Mouse (Mus musculus) layer of hippocampus, adult 18-20 months (tissue): ENCODE data around the gene Rnf208. TPM values are rescaled to one million over a fixed set of nuclear protein-coding genes. Genes with fewer than 3 reads are reported as not detected.

ENCODE experiments used
- DNase-seq, 2 experiments: peaks; one replicate each; pipeline ENCODE4 v3.0.0; 2022; ENCODE audit warnings: low spot score in 2 of 2
- total RNA-seq, 2 experiments: library from RNA; stranded (reverse); gene quantifications; 2 replicates each; pipeline ENCODE4 v1.2.3; 2021

The Rnf208 gene
- total RNA-seq, 2 experiments from 2014 or later, result 237 to 250 TPM

DNA sequence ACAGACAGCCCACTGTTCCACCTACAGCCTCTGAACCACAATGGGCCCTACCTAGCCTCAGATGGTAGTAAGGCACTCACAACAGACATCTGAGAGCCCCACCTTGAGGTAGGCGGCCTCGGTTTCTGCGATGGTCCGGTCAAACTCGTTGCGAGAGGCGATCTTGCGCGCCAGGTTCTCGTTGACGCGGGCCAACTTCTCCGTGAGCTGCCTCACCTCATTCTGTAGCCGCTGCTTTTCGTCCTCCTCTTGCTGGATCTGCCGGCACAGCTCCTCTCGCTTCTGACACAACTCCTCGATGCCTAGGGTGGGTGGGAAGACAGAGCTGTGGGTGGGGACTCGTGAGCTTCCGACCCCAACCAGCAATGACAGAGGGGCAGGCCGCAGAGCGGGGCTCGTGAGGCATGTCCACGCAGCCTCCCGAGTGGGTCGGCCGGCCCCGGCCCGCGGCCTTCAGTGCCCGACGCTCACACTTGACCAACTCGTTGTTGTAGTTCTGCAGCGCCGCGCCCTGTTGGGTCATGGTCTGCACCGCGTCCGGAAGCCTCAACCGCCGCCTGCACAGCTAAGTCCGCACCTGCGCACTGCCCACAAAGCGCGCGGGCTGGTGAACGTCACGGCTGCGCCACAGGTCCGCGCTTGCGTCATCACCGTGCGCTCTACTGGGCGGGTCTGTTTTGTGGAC, 29.9 kb downstream of the Rnf208 start, which contains the start of the genes Ssna1 and Anapc2:
TSS of gene Ssna1 (minus strand) at position 612 of the 685 bp plus-strand sequence.
TSS of gene Anapc2 (plus strand) at position 652 of the 685 bp plus-strand sequence.
- DNase-seq, result peak; percentile 97 to 99

DNA sequence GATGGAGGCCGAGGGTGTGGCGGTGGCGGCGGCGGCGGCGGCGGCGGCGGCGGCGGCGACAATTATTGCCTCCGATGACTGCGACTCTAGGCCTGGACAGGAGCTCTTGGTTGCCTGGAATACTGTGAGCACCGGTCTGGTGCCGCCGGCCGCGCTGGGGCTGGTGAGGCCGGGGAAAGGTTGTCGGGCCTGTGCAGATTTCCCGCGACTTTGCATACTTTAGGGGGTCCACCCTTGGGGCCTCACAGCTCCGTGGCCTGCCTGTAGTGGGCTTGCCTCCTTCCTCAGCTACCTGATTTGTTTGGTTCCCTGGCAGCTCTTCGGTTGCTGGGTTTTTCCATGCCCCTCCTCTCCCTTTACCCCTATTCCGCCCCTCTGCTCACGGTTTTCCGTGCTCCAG, 30.5 kb downstream of the Rnf208 start:
- no peak for DNase-seq

DNA sequence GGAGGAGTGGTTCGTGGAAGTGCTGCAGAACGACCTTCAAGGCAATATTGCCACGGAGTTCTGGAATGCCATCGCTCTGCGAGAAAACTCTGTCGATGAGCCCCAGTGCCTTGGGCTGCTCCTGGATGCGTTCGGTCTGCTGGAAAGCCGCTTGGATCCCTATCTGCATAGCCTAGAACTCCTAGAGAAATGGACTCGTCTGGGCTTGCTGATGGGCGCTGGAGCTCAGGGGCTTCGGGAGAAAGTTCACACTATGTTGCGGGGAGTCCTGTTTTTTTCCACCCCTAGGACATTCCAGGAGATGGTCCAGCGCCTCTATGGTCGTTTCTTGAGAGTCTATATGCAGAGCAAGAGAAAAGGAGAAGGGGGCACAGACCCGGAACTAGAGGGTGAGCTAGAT, 31.0 kb downstream of the Rnf208 start:
- DNase-seq, result no peak

DNA sequence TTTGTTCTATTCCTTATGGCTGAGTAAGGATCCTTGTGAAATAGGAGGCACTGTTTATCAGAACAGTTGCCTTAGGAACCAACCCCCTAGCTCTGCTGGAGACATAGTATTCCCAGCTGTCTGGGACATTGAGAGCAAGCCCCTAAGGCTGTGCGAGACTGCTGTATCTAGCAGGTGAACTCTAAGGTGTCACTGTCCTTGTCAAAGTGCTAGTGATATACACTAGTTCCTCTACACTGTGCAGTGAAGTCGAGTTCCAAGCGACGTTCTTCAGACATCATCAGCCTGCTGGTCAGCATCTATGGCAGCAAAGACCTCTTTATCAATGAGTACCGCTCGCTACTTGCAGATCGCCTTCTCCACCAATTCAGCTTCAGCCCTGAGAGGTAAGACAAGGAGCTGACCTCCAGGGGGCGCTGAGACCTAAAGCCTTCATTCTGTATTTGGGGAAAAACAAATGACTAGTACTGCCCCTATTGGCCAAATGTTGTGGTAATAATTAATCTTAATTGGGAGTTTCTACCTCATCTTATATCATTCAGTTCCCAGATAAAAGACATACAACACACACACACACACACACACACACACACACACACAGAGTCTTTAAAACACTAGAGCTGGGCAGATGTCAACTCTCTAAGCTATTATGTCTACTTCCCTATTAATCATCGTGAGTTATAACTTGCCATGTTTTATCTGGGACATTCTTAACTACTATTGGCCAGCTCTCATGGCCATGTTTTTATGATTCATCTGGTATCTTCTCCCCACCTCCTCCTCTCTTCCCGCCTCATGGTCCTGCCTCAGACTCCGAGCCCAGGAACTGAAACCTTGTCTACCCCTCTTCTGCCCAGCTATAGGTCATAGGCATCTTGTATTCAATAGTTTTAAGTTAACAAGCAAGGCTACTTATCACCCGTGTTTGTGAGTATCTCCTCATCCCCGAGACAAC, 37.1 kb downstream of the Rnf208 start:
- DNase-seq, result peak; percentile 65 to 90

DNA sequence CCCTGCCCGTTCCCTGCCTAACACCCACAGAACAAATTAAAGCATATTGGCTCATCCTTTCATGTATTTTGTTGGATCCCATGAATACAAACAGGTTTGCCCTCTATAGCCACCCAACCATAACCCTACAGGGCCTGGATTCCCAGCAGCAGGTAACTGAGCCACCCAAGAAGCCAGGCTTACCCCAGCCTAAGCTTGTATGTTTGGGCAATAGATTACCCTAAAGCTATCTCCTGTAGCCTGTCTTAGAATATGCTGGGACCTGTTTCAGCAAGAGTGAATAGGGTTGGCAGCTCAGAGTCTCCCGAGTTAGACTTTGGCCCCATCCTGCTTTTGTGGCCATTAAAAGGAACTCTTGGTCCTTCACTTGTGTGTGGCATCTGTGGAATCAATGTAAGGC, 43.5 kb downstream of the Rnf208 start:
- no peak for DNase-seq

DNA sequence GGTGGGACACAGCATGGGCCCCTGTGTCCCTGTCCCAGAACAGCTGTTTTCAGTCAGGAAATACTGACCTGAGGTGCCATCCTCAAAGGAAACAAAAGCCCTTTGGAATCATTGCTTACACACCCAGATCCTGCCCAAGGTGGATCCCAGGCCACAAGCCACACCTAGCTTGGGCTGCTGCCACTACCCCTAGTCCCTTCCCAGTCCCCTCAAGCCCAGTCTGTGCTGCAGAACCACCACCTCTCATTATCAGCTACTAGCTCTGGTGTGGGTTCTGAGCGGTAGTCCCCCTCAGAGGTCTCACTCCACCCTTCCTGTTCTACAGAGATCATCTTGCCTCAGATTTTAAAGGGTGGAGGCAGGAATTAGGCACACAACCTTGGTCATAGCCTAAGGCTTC, 44.3 kb downstream of the Rnf208 start:
- no peak for DNase-seq

DNA sequence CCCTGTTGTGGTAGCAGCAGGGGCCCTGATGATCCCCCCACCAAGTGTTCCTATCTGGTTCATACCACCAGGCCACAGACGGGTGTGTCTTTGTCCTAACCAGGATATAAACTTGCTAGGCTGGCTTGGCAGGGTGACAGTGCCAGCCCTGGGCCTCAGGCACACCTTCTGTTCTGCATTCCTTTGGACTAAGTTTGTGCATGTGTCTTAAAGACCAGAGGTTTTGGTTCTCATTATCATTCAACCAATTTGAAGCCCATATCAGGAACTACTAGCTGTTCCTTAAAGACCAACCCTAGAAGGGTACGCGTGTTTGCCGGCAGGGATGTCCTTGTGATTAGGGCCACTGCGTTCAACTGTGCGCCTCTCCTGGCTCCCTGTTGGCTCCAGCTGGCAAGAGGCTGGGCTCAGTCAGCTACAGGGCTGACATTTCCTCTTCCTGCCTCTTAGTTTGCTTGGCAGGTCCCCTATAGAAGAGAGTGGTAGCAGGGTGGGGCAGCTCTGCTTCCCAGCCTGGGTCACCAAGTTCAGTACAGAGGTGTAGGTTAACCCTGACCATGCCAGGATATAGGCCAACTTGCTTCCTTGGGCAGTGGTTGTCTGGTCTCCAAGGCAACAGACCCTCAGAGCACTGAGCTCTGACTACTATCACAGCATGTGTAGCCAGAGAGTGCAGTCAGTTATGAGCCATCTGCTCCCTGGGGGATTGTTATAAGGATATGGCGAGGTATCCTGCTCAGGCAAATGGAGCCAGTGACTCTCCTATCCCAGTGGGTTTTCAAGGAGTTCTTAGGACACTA, 45.0 kb downstream of the Rnf208 start:
- peak in 1 of 2 experiments; percentile 69 for DNase-seq

DNA sequence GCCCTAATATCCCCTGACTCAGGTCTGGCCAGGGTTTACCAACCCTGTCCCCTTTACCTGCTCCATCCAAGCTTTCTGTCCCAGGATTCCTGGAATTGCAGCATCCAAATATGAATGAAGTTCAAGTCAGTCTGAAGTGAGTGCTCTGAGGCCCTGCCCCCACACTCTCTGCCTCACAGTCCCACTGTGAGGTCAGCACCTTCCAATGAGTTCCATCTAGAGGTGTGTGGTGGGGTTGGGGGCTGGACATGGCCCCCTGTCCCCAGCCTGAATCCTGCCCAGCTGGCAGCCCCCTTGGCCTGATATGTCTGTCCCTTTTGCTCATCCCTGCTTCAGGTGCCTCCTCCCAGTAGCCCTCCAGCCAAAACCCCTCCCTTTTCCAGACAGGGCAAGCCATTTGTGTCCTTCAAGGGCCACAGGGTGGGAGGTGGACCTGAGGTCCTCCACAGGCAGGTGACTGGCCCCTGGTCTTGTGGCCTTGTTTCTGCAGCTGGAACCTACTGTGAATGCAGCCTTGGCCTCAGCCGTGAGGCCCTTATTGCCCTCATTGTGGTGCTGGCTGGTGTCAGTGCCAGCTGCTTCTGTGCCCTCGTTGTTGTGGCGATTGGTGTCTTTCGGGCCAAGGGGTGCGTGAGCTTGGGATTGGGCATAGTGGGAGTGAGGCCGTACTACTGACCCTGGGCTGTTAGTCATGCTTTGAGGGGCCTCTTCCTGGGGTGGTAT, 46.0 kb downstream of the Rnf208 start, which contains the start of gene Tmem210:
TSS of gene Tmem210 (plus strand) at position 219 of the 723 bp plus-strand sequence.
- no peak for DNase-seq

DNA sequence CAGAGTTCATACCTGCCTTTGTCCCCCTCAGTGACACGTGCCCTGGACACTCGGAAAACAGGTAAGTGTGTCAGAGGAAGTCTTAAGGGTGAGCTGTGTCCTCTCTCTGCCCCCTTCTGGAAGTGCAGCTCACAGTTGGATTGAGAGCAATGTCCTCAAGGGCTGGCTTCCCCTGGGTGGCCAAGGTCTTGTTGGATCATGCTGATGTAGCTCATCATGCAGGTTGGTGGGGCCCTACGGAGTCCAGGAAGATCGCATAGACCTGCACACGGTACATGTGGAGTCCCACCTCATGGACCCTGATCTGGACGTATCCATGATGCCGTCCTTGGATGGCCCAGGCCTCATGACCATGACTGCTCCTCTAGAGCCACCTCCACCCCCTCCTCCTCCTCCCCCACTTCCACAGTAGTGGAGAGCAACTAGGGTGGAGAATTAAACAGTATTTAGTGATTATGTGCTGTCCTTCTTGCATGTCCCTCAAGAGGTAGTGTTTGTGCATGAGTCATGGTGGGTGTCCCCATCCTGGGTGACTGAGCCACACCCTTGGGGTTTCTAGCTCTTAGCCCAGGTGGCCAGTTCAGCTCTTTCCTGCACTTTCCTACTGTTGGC, 46.8 kb downstream of the Rnf208 start:
- DNase-seq, result no peak

DNA sequence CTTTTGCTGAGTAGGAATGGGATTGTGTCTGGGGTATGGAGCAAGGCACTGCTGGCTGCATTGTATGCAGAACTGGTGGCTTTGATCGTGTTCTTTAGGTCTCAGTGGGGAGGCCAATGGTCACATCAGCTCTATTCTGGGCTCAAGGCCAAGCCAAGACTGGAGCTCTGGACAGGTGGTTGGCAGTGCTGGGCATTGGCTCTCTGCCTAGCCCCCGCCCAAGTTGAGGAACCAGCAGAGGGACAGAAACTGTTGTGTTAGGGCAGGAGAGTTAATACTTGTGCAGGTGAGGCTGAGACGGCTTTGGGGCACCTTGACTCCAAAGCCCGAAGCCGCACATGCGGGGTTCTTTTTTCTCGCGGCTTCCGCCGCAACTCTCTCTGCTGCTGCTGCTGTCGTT, 47.6 kb downstream of the Rnf208 start, which contains the start of gene Lrrc26:
TSS of gene Lrrc26 (plus strand) at position 265 of the 400 bp plus-strand sequence.
- no peak for DNase-seq

DNA sequence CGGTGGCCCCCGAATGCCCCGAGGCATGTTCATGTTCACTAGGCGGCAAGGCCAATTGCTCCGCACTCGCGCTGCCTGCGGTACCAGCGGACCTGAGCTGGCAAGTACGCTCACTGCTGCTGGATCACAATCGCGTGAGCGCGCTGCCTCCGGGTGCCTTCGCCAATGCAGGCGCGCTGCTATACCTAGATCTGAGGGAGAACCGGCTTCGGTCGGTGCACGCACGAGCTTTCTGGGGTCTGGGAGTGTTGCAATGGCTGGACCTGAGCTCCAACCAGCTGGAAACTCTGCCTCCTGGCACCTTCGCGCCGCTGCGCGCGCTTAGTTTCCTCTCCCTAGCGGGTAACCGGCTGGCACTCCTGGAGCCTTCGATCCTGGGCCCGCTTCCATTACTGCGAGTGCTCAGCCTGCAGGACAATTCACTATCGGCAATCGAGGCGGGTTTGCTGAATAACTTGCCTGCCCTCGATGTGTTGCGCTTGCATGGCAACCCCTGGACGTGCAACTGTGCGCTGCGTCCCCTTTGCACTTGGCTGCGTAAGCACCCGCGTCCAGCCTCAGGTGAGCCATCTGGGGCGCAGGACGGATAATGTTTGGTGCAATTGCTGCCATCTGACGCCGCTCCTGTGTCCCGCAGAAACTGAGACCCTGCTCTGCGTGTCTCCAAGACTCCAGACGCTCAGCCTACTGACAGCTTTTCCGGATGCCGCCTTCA, 48.2 kb downstream of the Rnf208 start:
- peak; percentile 71 to 77 for DNase-seq

DNA sequence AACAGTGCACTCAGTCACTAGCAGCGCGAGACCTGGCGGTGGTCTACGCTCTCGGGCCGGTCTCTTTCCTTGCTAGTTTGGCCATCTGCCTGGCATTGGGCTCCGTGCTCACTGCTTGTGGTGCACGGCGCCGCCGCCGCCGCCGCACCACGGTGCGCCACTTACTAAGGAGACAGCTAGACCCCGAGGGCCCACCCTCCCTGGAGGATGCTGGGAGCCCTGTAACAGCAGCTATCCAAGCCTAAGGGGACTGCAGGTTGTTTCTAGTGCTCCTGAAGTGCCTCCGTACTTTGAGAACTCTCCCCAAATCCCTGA, 48.7 kb downstream of the Rnf208 start:
- DNase-seq, result peak; percentile 46 to 70

DNA sequence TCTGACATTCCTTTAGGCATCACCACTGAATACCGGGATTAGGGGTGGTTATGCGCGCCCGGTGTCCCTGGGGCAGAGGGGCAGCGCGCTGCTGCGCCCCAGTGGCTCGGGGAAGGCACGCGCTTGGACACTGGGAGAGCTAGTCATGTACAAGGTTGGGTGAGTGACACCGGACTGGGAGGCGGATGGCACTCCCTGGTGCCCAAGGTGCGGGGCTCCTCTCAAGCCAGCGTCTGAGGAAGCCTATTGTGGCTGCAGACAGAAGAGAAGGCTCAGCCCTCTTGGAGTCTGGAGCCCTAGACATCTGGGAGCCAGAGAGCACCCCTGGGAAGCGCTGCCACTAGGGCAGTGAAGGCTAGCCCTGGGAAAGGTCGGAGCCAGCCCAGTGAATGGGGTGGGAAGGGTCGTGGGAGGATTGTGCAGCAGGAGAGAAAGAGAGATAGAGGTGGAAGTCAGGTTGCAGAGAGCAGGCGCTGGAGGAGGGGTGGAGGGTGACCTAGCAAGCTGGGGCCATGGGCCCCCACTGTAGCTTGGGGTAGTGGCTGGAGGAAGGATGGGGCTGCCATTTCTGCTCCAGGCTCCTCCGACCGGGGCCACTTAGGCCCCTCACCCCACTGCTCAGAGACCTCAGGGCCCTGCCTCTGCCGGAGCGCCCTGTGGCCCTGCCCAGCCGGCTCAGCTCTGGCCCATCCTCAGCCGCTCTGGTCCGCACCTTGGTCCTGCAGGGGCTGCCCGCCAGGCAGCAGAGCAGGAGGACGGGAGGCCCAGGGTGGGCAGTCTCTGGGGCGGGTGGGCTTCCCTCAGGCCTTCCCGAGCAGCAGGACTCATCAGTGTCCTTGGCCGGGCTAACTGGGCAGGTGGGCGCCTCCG, 49.4 kb downstream of the Rnf208 start:
- DNase-seq, result no peak

DNA sequence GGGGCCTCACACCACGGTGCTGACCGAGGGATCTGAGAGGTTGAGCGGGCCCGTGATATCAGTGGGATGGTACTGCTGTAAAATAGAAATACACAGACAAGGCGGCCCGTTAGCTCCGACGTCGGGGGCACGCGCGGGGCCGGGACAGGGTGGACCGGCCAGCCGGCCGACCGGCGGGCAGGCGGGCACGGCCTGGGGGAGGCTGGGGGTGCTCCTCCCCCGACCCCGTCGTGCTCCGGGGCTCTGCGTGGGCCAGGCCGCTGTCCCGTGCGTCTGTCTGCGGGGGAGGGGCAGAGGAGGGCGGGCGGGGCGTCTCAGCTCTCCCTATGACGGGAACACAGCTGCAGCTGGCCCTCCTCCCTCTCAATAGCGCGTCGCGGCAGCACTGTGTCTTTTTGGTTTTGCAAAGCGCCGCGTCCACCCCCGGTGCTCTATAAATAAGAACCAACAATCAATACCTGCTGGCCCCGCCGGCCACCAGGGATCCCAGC, 50.0 kb downstream of the Rnf208 start:
- peak in 1 of 2 experiments; percentile 60 for DNase-seq

DNA sequence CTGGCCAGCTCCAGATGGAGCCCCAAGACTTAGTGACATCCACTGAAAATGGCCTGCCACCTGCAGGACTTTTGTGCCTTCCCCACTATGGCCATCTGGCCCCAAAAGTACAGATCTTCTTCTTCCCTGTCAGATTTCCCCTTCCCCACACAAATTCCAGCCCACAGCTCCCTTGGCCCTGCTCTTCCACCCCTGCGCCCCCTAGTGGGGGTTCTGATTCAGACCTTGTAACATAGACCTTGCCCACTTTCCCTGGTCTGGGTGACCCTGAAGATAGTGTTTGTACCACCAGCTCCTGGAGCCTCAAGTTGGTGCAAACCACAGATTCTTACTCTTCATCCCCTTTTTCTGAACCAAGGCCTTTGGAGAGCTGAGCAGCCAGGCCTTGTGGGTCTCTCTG, 50.8 kb downstream of the Rnf208 start:
- peak; percentile 54 to 66 for DNase-seq

DNA sequence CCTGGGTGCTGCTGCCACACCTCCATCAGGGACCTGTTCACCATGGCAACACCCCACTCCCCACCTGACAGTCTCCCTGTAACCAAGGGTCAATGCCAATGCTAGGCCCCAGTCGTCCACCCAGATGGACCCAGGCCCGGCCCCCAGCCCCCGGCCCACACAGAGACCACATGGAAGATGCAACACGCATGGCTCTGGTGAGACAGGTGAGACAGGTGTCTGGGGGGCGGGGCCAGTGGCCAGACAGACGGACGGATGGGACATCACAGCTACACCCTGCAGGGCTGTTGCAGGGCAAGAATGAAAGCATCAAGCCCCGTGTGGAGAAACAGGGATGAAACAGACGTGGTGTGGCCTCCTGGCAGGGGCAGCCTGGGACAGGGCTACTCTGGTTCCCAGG, 51.7 kb downstream of the Rnf208 start:
- no peak for DNase-seq
